Mouse (Mus musculus): ENCODE data around the gene Nr1i2.
"Not testable (repeated sequence)": the region's sequence is repeated elsewhere in the genome, so short reads cannot be mapped to it uniquely, and the experiment has no call there.

Nr1i2 gene

GRCm38 (mm10) chr16:38294685-38295348, at the start of gene Nr1i2:
TSS of gene Nr1i2 (minus strand) at chr16:38294824.
- no peak for DNase-seq

GRCm38 (mm10) chr16:38341396-38342324, 47.0 kb upstream of the Nr1i2 start, which contains the start of gene Maats1:
TSS of gene Maats1 (minus strand) at chr16:38342143.
- peak; percentile 70 for DNase-seq

GRCm38 (mm10) chr16:38338077-38338476, 43.5 kb upstream of the Nr1i2 start:
- DNase-seq, result not testable (repeated sequence)

GRCm38 (mm10) chr16:38334431-38334830, 39.8 kb upstream of the Nr1i2 start:
- DNase-seq, result no peak

GRCm38 (mm10) chr16:38329340-38329739, 34.7 kb upstream of the Nr1i2 start:
- no peak for DNase-seq

- DNase-seq, result no peak
Measured at GRCm38 (mm10) chr16:38326778-38327397, 32.3 kb upstream of the Nr1i2 start.

- DNase-seq, result no peak
Measured at GRCm38 (mm10) chr16:38324311-38324710, 29.7 kb upstream of the Nr1i2 start.

- DNase-seq, result peak; percentile 76
Measured at GRCm38 (mm10) chr16:38321452-38321935, 26.9 kb upstream of the Nr1i2 start.

- DNase-seq, result no peak
Measured at GRCm38 (mm10) chr16:38319087-38319486, 24.5 kb upstream of the Nr1i2 start.

- no peak for DNase-seq
Measured at GRCm38 (mm10) chr16:38318492-38318891, 23.9 kb upstream of the Nr1i2 start.

- DNase-seq, result no peak
Measured at GRCm38 (mm10) chr16:38308195-38308594, 13.6 kb upstream of the Nr1i2 start.

GRCm38 (mm10) chr16:38307651-38308050, 13.0 kb upstream of the Nr1i2 start:
- DNase-seq, result no peak

GRCm38 (mm10) chr16:38307221-38307605, 12.6 kb upstream of the Nr1i2 start:
- no peak for DNase-seq

GRCm38 (mm10) chr16:38306571-38307220, 12.1 kb upstream of the Nr1i2 start:
- DNase-seq, result no peak

GRCm38 (mm10) chr16:38304460-38305194, 10.0 kb upstream of the Nr1i2 start:
- DNase-seq, result peak; percentile 20

GRCm38 (mm10) chr16:38302367-38302766, 7.7 kb upstream of the Nr1i2 start:
- DNase-seq, result no peak

- no peak for DNase-seq
Measured at GRCm38 (mm10) chr16:38298410-38298809, 3.8 kb upstream of the Nr1i2 start.

- DNase-seq, result no peak
Measured at GRCm38 (mm10) chr16:38295349-38295930, 816 bp upstream of the Nr1i2 start.

GRCm38 (mm10) chr16:38290151-38290550, 4.5 kb downstream of the Nr1i2 start:
- DNase-seq, result no peak

GRCm38 (mm10) chr16:38288851-38289250, 5.8 kb downstream of the Nr1i2 start:
- DNase-seq, result no peak

GRCm38 (mm10) chr16:38287762-38288161, 6.9 kb downstream of the Nr1i2 start:
- DNase-seq, result no peak

GRCm38 (mm10) chr16:38287357-38287756, 7.3 kb downstream of the Nr1i2 start:
- no peak for DNase-seq
